Mouse (Mus musculus): ENCODE measurements at regions not wholly inside any gene's neighbourhood (a gene's known extent, or its start where the extent isn't known, plus 50 kb on each side); places are given as distances from the start of the nearest gene placed in this dataset.

DNA sequence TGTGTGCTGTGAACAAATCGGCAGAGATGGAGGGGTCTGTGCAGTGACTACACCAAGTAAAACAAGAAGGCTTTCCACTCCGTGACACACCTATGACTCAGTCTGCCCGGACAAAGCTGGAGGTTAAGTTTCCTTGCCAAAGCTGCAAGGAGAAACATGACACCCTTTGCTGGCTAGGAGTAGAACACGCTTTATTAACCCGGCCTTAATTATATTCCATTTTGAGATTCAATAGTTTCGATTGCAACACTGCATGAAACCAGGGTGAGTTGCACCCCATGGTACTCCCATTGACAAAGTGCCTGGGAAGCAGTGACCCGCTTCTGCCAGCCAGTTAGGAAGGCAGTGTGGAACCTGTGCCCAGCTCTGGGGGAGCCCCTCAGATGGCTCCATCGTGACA is 256.2 kb upstream of the Gm26657 start:
- DNase-seq (ENCODE audit: low spot score): no peak

DNA sequence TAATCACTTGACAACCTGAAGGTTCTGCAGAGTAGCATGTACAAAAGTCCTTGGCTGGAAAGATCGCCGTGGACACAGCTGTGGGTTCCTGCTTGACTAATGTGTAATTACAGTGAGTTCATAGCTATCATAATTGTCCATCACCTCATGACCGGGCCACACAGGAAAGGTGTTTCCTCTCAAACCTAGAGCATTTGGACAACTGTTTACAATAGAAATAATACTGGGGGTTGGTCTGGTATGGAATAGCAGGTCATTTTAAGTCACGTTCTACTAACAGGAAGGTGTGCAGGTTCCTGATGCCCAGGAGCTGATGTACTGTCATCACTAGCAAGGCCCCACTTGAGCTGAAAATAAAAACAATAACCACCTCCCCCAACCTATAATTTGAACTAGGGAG is 283.1 kb upstream of the Gm26657 start:
- DNase-seq (ENCODE audit: low spot score): no peak

GRCm38 (mm10) chr4:56421575-56421974 is 318.3 kb upstream of the Gm26657 start:
- no peak for DNase-seq (ENCODE audit: low spot score)

GRCm38 (mm10) chr4:56419122-56419913 is 320.6 kb upstream of the Gm26657 start:
- DNase-seq (ENCODE audit: low spot score): no peak

DNA sequence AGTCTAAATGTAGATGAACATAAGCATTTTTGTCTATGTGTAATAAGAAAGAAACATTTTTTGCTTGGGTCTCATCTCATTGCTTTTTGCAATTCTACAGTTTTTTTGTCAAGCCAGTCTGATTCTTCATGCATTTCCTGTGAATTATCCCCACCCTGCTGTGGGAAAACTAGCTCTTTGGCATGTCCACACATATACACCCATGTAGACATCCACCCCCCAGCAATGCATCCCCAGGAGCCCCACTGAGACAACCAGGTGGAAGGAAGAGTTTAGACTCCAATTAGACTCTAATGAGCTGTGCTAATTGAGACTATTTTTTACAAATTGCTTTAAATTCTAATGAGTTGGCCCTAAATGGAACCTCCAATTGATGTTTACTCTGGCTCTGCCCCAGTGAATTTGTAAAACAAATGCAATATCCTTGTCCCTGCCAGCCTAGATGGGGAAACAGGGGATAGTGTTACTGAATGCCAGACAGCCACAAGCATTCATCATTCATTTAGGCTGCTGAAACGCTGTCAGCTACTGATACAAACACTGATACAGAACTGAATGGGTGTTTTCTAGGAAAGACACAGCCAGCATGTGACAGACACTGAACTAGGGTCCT is 328.7 kb upstream of the Gm26657 start:
- peak; percentile 4 for DNase-seq (ENCODE audit: low spot score)

DNA sequence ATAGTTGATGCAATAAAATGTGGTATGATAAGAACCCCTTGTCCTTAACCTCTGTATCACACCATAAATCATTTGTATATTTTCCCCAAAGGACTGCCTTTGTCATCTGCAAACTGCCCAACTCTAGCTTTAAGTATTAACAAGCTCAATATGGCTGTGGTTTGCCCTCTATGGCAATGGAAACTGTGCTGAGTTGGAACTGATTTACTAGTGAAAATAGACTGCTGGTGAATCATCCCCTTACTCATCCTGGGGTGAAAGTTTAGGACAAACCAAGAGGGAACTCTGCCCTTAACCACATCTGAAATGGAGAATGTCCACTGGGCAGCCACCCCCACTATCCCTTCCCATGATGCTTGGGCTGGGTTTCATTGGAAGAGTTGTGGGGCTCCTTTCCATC is 346.1 kb upstream of the Gm26657 start:
- DNase-seq (ENCODE audit: low spot score): no peak

DNA sequence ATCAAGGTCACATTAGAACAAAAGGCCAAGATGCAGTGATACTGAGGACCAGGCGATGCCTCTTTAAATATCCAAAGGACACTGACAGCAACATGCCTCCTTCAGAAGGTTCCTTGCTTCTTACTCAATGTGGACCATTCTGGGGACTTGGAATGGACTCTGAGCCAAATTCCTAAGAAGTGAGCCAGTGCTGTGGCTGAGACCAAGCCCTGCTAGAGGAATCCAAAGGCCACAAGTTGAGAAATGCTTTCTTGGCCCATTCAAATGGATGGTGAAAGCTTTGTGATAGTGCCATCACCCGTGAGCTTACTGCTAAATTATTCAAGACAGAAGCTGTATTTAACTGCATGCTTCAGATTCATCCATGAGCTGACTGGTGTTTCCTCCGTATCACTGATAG is 352.8 kb upstream of the Gm26657 start:
- DNase-seq (ENCODE audit: low spot score): no peak

DNA sequence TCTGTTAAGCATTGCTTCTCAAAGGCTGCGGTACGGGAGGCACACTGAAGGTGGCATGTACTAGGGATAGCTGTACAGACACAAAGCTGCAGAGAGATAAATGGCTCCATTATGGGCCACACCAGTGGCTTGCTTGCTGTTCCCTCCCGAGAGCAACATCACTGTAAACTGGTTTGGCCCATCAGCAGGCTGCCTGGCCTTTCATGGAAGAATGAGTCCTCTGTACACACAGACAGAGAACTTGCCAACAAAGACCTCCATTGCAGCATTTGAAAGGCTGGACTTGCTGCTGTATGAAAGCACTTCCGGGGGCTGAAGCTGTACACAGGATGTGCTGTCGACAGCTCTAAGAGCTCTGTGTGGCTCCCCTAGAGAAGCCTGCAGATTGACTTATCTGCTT is 364.1 kb upstream of the Gm26657 start:
- DNase-seq (ENCODE audit: low spot score): no peak

DNA sequence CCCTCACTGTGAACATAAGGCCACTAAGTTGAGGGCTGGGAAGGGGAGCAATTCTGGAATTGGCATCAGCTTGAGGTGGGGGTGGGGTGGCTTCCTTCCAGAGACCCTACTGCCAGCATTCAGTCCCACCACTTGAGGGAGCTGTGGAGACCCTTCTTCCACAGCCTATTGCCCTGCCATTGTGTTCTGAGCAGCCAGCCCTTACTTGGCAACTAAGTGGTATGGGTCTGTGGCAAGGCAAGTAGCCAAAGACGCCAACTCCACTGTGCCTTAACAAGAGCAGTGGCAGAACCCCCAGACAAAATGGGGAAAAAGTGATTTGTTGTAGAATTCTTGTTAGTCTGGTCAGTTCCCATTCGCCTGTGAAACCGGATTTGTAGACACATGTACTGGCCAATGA is 365.4 kb upstream of the Gm26657 start:
- DNase-seq (ENCODE audit: low spot score): no peak

DNA sequence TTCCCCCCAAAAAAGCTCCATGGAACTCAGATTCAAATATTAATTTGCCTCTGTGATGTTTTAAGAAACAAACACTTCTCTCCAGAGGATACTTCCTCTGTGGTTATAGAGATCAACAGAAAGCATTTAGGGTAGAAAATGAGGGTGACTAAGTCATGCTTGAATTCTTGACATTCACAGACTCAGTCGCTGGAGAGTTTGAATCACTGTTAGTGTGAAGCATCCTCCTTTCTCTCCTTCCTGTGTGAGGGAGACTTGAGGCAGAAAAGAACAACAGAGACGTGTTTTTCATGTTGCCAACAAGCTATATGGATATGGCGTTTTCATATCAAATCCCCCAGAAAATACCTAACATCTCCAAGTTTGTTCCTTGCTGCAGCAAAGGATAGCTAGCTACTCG is 366.1 kb upstream of the Gm26657 start:
- no peak for DNase-seq (ENCODE audit: low spot score)

- no peak for DNase-seq (ENCODE audit: low spot score)
Measured at GRCm38 (mm10) chr4:56373167-56373566, 366.7 kb upstream of the Gm26657 start.

GRCm38 (mm10) chr4:56372711-56373110 is 367.2 kb upstream of the Gm26657 start:
- no peak for DNase-seq (ENCODE audit: low spot score)

DNA sequence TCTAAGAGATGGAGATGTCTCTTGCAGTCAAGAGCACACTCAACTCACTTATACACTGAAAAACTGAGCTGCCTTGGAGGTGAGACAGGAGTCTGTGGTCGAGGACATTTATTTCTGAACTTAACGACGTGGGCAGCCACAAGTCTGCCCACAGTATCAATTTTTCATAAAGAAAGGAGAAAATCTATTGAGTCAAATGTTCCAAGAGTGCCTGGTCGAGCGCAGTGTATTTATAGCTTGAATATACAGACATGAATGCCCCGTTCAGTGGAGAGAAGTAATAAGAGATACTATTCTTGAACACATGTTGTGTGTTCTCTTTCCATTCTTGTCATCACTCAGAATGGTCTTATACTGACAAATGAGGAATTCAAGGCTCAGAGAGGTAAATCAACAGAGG is 375.3 kb upstream of the Gm26657 start:
- no peak for DNase-seq (ENCODE audit: low spot score)

GRCm38 (mm10) chr4:56362121-56362520 is 377.7 kb upstream of the Gm26657 start:
- no peak for DNase-seq (ENCODE audit: low spot score)

DNA sequence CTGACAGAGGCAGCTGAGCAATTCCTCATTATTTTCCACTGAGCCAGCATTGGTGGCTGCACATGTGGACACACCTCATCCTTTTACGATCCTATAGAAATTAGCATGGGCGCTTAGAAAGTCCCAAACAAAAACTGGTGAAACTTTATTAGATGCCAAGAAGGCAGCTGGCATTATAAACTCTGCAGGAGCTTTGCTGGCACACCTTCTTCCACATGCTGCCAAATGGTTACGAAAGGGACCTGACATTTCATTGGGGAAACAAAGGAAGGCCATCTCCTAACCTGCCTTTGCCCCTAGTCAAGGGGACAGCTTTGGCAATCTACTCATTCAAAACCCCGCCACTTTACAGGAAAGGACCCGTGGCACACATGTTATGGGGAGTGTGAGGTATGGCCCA is 390.7 kb upstream of the Gm26657 start:
- DNase-seq (ENCODE audit: low spot score): no peak

DNA sequence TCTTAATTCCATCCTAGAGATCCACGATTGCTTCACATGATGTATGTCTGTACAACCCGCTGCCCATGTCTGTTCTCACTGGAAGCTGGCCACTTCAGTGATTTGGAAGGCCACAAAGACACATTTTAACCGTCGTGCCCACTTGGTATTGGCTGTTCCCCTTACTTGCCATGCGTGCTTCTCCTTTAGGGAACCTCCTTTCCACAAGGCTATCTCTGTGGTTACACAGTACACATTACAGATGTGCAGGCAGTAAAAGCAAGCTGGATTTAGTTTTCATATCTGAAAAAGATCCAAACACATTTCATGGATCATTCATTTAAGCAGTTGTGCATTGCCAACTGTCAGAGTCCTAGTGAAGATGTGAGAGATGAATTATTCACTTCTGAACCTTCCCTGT is 414.7 kb upstream of the Gm26657 start:
- no peak for DNase-seq (ENCODE audit: low spot score)

GRCm38 (mm10) chr4:56319134-56319533 is 420.7 kb upstream of the Gm26657 start:
- no peak for DNase-seq (ENCODE audit: low spot score)

DNA sequence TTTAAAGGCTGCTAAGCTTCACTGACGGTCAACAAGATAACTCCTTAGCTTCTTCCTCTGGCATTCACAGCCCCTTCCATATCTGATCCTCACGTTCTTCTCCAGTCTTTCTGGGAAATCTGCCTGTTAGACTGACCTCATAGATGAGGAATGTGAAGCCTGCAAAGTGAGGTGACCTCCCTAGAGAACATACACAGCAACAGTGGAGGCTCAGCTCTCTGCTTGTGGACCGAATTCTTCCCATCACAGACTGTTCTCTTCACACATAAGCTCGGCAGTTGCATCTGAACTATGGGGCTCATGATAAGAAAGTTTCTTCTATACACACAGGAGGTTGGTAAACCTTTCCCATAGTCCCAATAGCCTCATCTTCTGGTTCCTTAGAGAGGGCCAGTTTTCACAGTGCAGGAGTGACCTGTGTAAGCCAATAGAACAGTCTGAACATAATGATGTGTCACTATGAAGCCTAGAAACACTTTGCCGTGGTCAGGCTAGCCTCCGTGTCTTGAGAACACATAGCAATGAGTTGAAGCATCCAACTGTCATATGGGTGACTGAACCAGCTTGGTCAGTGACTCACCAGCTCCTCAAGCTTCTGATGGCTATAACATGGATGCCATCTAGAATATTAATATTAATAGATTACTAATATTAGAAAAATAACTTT is 434.1 kb upstream of the Gm26657 start:
- no peak for DNase-seq (ENCODE audit: low spot score)

GRCm38 (mm10) chr4:56304275-56304674 is 435.6 kb upstream of the Gm26657 start:
- DNase-seq (ENCODE audit: low spot score): no peak

- no peak for DNase-seq (ENCODE audit: low spot score)
Measured at GRCm38 (mm10) chr4:56287980-56288379, 451.9 kb upstream of the Gm26657 start.

DNA sequence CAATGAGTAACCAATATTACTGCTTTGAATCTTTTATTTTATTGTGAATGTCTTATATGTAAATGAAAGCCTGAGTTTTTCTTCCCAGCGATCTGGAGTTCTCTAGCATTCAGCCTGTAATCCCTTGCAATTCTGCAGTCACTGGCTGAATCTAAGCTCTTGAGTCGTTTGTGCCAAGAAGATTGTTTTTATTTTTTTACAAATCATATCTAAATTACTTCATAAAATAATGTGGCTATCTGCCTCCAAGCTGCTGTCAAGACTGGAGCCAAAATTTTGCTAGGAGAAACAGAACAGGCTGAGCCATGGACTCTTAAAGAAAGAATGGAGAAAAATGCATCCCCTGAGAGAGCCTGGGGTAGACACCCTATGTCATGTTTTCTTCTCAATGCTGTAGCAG is 455.4 kb upstream of the Gm26657 start:
- DNase-seq (ENCODE audit: low spot score): no peak

GRCm38 (mm10) chr4:56275836-56276235 is 464.0 kb upstream of the Gm26657 start:
- peak; percentile 41 for DNase-seq (ENCODE audit: low spot score)

- no peak for DNase-seq (ENCODE audit: low spot score)
Measured at GRCm38 (mm10) chr4:56271390-56271789, 468.5 kb upstream of the Gm26657 start.
